Mouse (Mus musculus): ENCODE measurements around the gene Fndc3b. TPM values are rescaled to one million over a fixed set of nuclear protein-coding genes. Genes with fewer than 3 reads are reported as not detected.

Fndc3b gene
- total RNA-seq, 2 experiments from 2014 or later, result 0.28 to 2.8 TPM

- no peak for ATAC-seq (replicated peaks; ENCODE audit: low FRiP score, low TSS enrichment, poor library complexity, severe bottlenecking)
These were observed 321.2 kb downstream of the Fndc3b start for GRCm38 (mm10) chr3:27389923-27390322.

GRCm38 (mm10) chr3:27384836-27385235 is 326.3 kb downstream of the Fndc3b start:
- no peak for ATAC-seq (replicated peaks; ENCODE audit: low FRiP score, low TSS enrichment, poor library complexity, severe bottlenecking)

GRCm38 (mm10) chr3:27377935-27378334 is 333.2 kb downstream of the Fndc3b start:
- ATAC-seq (replicated peaks; ENCODE audit: low FRiP score, low TSS enrichment, poor library complexity, severe bottlenecking), result no peak

GRCm38 (mm10) chr3:27374396-27374795 is 336.7 kb downstream of the Fndc3b start:
- ATAC-seq (replicated peaks; ENCODE audit: low FRiP score, low TSS enrichment, poor library complexity, severe bottlenecking), result no peak

- peak; percentile 22; the same call in 1 of the 2 replicates for ATAC-seq (replicated peaks; ENCODE audit: low FRiP score, low TSS enrichment, poor library complexity, severe bottlenecking)
These were observed 339.1 kb downstream of the Fndc3b start for GRCm38 (mm10) chr3:27371725-27372650.

GRCm38 (mm10) chr3:27371276-27371621 is 339.9 kb downstream of the Fndc3b start, which contains the start of gene Ghsr:
Ghsr (plus strand) TSS chr3:27371351.
- no peak for ATAC-seq (replicated peaks; ENCODE audit: low FRiP score, low TSS enrichment, poor library complexity, severe bottlenecking)

GRCm38 (mm10) chr3:27370582-27371275 is 340.4 kb downstream of the Fndc3b start:
- ATAC-seq (replicated peaks; ENCODE audit: low FRiP score, low TSS enrichment, poor library complexity, severe bottlenecking), result no peak

GRCm38 (mm10) chr3:27370125-27370524 is 341.0 kb downstream of the Fndc3b start:
- ATAC-seq (replicated peaks; ENCODE audit: low FRiP score, low TSS enrichment, poor library complexity, severe bottlenecking), result no peak

Other genes starting within 250 kb of the Fndc3b start
- not detected in 2 replicates for gene Tmem212, start 185.1 kb upstream of the Fndc3b start, total RNA-seq (2014; fragmentation: Nextera tagmentation)
- gene Tmem212, start 185.1 kb upstream of the Fndc3b start, total RNA-seq (2017), result not detected in 2 replicates
- gene Pld1, start 227.4 kb upstream of the Fndc3b start, total RNA-seq (2014; fragmentation: Nextera tagmentation), result 0.76 and 1.4 TPM in 2 replicates
- gene Pld1, start 227.4 kb upstream of the Fndc3b start, total RNA-seq (2017), result 0.99 and 1.2 TPM in 2 replicates

Data from megakaryocyte-erythroid progenitor cell, adult 5-6 weeks (primary cell).